Mouse (Mus musculus) small intestine, adult 2 months (tissue): Measurements from ENCODE around the gene 1700025G04Rik. TPM values are rescaled to one million over a fixed set of nuclear protein-coding genes. Genes with fewer than 3 reads are reported as not detected.

Experiments used
- H3K27ac ChIP-seq: fragments of 200-500 bp; 2 replicates; pipeline ENCODE4 v1.5.1; 2012; ENCODE audit warnings: low read depth, low read length, control low read depth, inconsistent platforms; ENCODE audit not compliant: insufficient read depth
- H3K27me3 ChIP-seq: fragments of 200-500 bp; 2 replicates; pipeline ENCODE4 v1.6.1; 2012; ENCODE audit warnings: mild to moderate bottlenecking, moderate library complexity, low read length, inconsistent platforms; ENCODE audit not compliant: control insufficient read depth, insufficient read depth
- H3K36me3 ChIP-seq: fragments of 200-500 bp; 2 replicates; pipeline ENCODE4 v1.6.1; 2012; ENCODE audit warnings: mild to moderate bottlenecking, low read length, control low read depth, inconsistent platforms; ENCODE audit not compliant: control insufficient read depth, insufficient read depth
- H3K4me1 ChIP-seq: fragments of 200-500 bp; 2 replicates; pipeline ENCODE4 v1.6.1; 2012; ENCODE audit warnings: low read length, inconsistent platforms, mixed read lengths; ENCODE audit not compliant: control insufficient read depth, insufficient read depth, insufficient read length
- H3K4me3 ChIP-seq: fragments of 200-500 bp; 2 replicates; pipeline ENCODE4 v1.5.1; 2012; ENCODE audit warnings: low read depth, mild to moderate bottlenecking, control low read depth, inconsistent platforms, low read length, moderate library complexity
- CTCF ChIP-seq: fragments of 200-500 bp; IDR thresholded peaks from 2 replicates; pipeline ENCODE4 v1.5.1; 2012; ENCODE audit warnings: low read depth, mild to moderate bottlenecking, control low read depth, inconsistent platforms, low read length, moderate library complexity, mixed read lengths; ENCODE audit not compliant: insufficient replicate concordance, insufficient read length; ENCODE audit errors: extremely low read depth
- POLR2A ChIP-seq: fragments of 200-500 bp; IDR thresholded peaks from 2 replicates; pipeline ENCODE4 v1.6.1; 2012; ENCODE audit warnings: low read depth, mild to moderate bottlenecking, control low read depth, inconsistent platforms, low read length, moderate library complexity
- WGBS: fragments of 180-500 bp; shearing (Covaris S2); methylation state at CpG from one replicate; pipeline ENCODE4 v1.1.7; 2018; 5-methylcytosine and 5-hydroxymethylcytosine counted together
- polyA plus RNA-seq: library from polyadenylated mRNA; depleted of rRNA; stranded (reverse); fragments of >200 nt; gene quantifications from 2 replicates; pipeline ENCODE4 v1.2.3, GENCODE M21; 2012

The 1700025G04Rik gene
- polyA plus RNA-seq, 1 experiment, result 1.8 TPM

GRCm38 (mm10) chr1:152076222-152076845 lies 13.6 kb downstream of the 1700025G04Rik start:
- Histone ChIP-seq H3K27ac (no peak overlapping the region), H3K27me3 (no peaks in the 10 kb centered on the region), H3K36me3 (no peaks in the 10 kb centered on the region), H3K4me3 (no peak overlapping the region), H3K4me1 (no peaks in the 10 kb centered on the region)
- 90% methylated on average over 14 of the region's 14 CpGs for WGBS
- TF ChIP-seq POLR2A (no peak), CTCF (no peak)

GRCm38 (mm10) chr1:152075725-152076124 lies 14.2 kb downstream of the 1700025G04Rik start:
- WGBS, result 96% methylated on average over 6 of the region's 6 CpGs

GRCm38 (mm10) chr1:152070441-152070840 lies 19.5 kb downstream of the 1700025G04Rik start:
- no peak for TF ChIP-seq CTCF
- no peak for TF ChIP-seq POLR2A

More at GRCm38 (mm10) chr1:152075725-152076124, 14.2 kb downstream of the 1700025G04Rik start:
- Histone ChIP-seq H3K27ac (no peak overlapping the region), H3K4me3 (no peak overlapping the region), H3K4me1 (no peaks in the 10 kb centered on the region), H3K27me3 (no peaks in the 10 kb centered on the region), H3K36me3 (no peaks in the 10 kb centered on the region)
- TF ChIP-seq POLR2A (no peak), CTCF (no peak)

GRCm38 (mm10) chr1:152069745-152070144 lies 20.2 kb downstream of the 1700025G04Rik start:
- 88% methylated on average over 7 of the region's 7 CpGs for WGBS

More at GRCm38 (mm10) chr1:152070441-152070840, 19.5 kb downstream of the 1700025G04Rik start:
- no peaks in the 10 kb centered on the region for H3K36me3 ChIP-seq
- no peak overlapping the region for H3K27ac ChIP-seq
- H3K4me3 ChIP-seq, result no peak overlapping the region
- WGBS, result 82% methylated on average over 4 of the region's 4 CpGs
- H3K4me1 ChIP-seq, result no peaks in the 10 kb centered on the region
- H3K27me3 ChIP-seq, result no peaks in the 10 kb centered on the region

GRCm38 (mm10) chr1:152067919-152068318 lies 22.0 kb downstream of the 1700025G04Rik start:
- no peaks in the 10 kb centered on the region for H3K27me3 ChIP-seq
- H3K36me3 ChIP-seq, result no peaks in the 10 kb centered on the region
- H3K27ac ChIP-seq, result no peak overlapping the region
- no peak for TF ChIP-seq POLR2A
- TF ChIP-seq CTCF, result no peak
- H3K4me3 ChIP-seq, result no peak overlapping the region
- H3K4me1 ChIP-seq, result no peaks in the 10 kb centered on the region

More at GRCm38 (mm10) chr1:152069745-152070144, 20.2 kb downstream of the 1700025G04Rik start:
- no peaks in the 10 kb centered on the region for H3K4me1 ChIP-seq
- no peak overlapping the region for H3K27ac ChIP-seq
- no peak overlapping the region for H3K4me3 ChIP-seq
- no peaks in the 10 kb centered on the region for H3K36me3 ChIP-seq
- no peaks in the 10 kb centered on the region for H3K27me3 ChIP-seq
- TF ChIP-seq CTCF, result no peak
- TF ChIP-seq POLR2A, result no peak

GRCm38 (mm10) chr1:152065527-152065926 lies 24.4 kb downstream of the 1700025G04Rik start:
- H3K27ac ChIP-seq, result no peak overlapping the region
- 97% methylated on average over 7 of the region's 7 CpGs for WGBS
- no peaks in the 10 kb centered on the region for H3K27me3 ChIP-seq
- no peaks in the 10 kb centered on the region for H3K36me3 ChIP-seq
- H3K4me3 ChIP-seq, result no peak overlapping the region
- no peaks in the 10 kb centered on the region for H3K4me1 ChIP-seq
- no peak for TF ChIP-seq CTCF
- TF ChIP-seq POLR2A, result no peak

- Histone ChIP-seq H3K36me3 (no peaks in the 10 kb centered on the region), H3K4me3 (no peak overlapping the region), H3K4me1 (no peaks in the 10 kb centered on the region), H3K27ac (no peak overlapping the region), H3K27me3 (no peaks in the 10 kb centered on the region)
- WGBS, result 87% methylated on average over 11 of the region's 11 CpGs
- TF ChIP-seq CTCF (no peak), POLR2A (no peak)
These were observed 26.4 kb downstream of the 1700025G04Rik start for GRCm38 (mm10) chr1:152063357-152064145.
